Mouse (Mus musculus) mouse embryonic stem cell (cell line): ENCODE data around the gene 9030025P20Rik.
"Not testable (repeated sequence)": the region's sequence is repeated elsewhere in the genome, so short reads cannot be mapped to it uniquely, and the experiment has no call there.

Source experiments
- in situ Hi-C, 2 experiments: fragments of 300-500 bp; cut with MboI; formaldehyde crosslinking; loops; 1 replicate in 1 of 2; 3 replicates in 1 of 2; pipeline ENCODE4 v1.14.3; 2019 to 2020; ENCODE audit warnings: low sequenced_read_pairs in 2 of 2, low pct_unique_long_range_greater_than_20kb in 1 of 2, mixed read lengths in 1 of 2; ENCODE audit not compliant: unreplicated experiment in 1 of 2

The 9030025P20Rik gene

GRCm38 (mm10) chr17:14978362-14979038 is at the start of gene 9030025P20Rik, which contains the start of gene Gm3417:
Gene 9030025P20Rik (plus strand): TSS chr17:14978468.
Gene Gm3417 (minus strand): TSS chr17:14978790.
- in situ Hi-C loops: not testable (repeated sequence)

- in situ Hi-C loops: no loop called here
Measured at GRCm38 (mm10) chr17:14928631-14929030, 49.6 kb upstream of the 9030025P20Rik start.

- in situ Hi-C loops: no loop called here
Measured at GRCm38 (mm10) chr17:14930697-14931096, 47.6 kb upstream of the 9030025P20Rik start.

GRCm38 (mm10) chr17:14931469-14931868 is 46.8 kb upstream of the 9030025P20Rik start:
- in situ Hi-C loops: no loop called here

GRCm38 (mm10) chr17:14935280-14935679 is 43.0 kb upstream of the 9030025P20Rik start:
- in situ Hi-C loops: not testable (repeated sequence)

- in situ Hi-C loops: no loop called here
Measured at GRCm38 (mm10) chr17:14935841-14936605, 42.2 kb upstream of the 9030025P20Rik start.

- in situ Hi-C loops: not testable (repeated sequence)
Measured at GRCm38 (mm10) chr17:14942181-14942580, 36.1 kb upstream of the 9030025P20Rik start.

GRCm38 (mm10) chr17:14943009-14943728 is 35.1 kb upstream of the 9030025P20Rik start, which contains the start of the genes Wdr27 and 1600012H06Rik:
Gene Wdr27 (minus strand): TSS chr17:14943158.
Gene 1600012H06Rik (plus strand): TSS chr17:14943184.
- in situ Hi-C loops: no loop called here

- in situ Hi-C loops: no loop called here
Measured at GRCm38 (mm10) chr17:14943729-14944059, 34.6 kb upstream of the 9030025P20Rik start.

GRCm38 (mm10) chr17:14944551-14944950 is 33.7 kb upstream of the 9030025P20Rik start:
- in situ Hi-C loops: no loop called here

- in situ Hi-C loops: no loop called here
Measured at GRCm38 (mm10) chr17:14949161-14949827, 29.0 kb upstream of the 9030025P20Rik start.

- in situ Hi-C loops: no loop called here
Measured at GRCm38 (mm10) chr17:14953452-14953851, 24.8 kb upstream of the 9030025P20Rik start.

GRCm38 (mm10) chr17:14958686-14959327 is 19.5 kb upstream of the 9030025P20Rik start:
- in situ Hi-C loops: no loop called here

GRCm38 (mm10) chr17:14959979-14960378 is 18.3 kb upstream of the 9030025P20Rik start:
- in situ Hi-C loops: no loop called here

GRCm38 (mm10) chr17:14960520-14960919 is 17.7 kb upstream of the 9030025P20Rik start:
- in situ Hi-C loops: no loop called here

GRCm38 (mm10) chr17:14960951-14961556 is 17.2 kb upstream of the 9030025P20Rik start, which contains the start of gene Phf10:
Gene Phf10 (minus strand): TSS chr17:14961273.
- in situ Hi-C loops: not testable (repeated sequence)

- in situ Hi-C loops: not testable (repeated sequence)
Measured at GRCm38 (mm10) chr17:14961557-14962154, 16.6 kb upstream of the 9030025P20Rik start.
